In the genomic region with DNA sequence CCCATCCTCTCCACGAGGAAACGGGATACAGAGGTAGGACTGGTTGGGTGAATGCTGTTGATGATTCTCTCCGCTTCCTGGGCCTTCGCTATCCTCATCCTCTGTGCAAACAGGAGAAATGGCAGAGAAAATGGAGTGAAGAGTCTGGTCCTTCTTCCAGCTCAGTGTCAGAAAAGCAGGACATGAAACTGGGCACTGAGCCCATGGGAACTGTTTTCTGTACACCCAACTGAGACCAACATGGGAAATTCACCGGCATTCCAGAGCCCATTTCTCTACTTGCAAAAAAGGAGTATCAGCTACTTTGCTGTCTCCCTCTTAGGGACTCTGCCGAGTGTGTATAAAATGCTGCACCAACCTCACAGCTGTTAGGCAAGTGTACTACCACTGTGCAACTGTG, we compare ENCODE assay signal across 21 mouse cellular contexts.
"Had no signal": no experiment of that assay in that cellular context is flagged by ENCODE, and none has a peak within 500 bp of the region (broad histone marks: within the 10 kb centered on the region; RNA-seq: fewer than 3 reads in every experiment).

No protein-coding gene starts in this region.

- H3K4me3 ChIP-seq: layer of hippocampus, adult 2 months; limb, embryonic 10.5 days; limb, embryonic 13.5 days; liver, embryonic 13.5 days; neural tube, embryonic 12.5 days; neural tube, embryonic 15.5 days; stomach, embryonic 15.5 days had no signal

- H3K27ac ChIP-seq: kidney, postnatal 0 days; layer of hippocampus, adult 2 months; limb, embryonic 10.5 days; limb, embryonic 13.5 days; liver, embryonic 13.5 days; neural tube, embryonic 12.5 days; neural tube, embryonic 15.5 days; stomach, embryonic 15.5 days had no signal

- H3K9me3 ChIP-seq: limb, embryonic 10.5 days; limb, embryonic 13.5 days; liver, embryonic 13.5 days; neural tube, embryonic 12.5 days; neural tube, embryonic 15.5 days; stomach, embryonic 15.5 days had no signal

- DNase-seq: kidney, adult 2 months; kidney, postnatal 25 days; layer of hippocampus, postnatal 36 days; liver, embryonic 13.5 days; lung, adult 2 months; lung, postnatal 14 days; lung, postnatal 4 days; midbrain, embryonic 14.5 days; right cerebral cortex, adult 18-20 months; right cerebral cortex, postnatal 14 days; right cerebral cortex, postnatal 4 days; spleen, adult 18-20 months; thymus, postnatal 25 days had no signal

- H3K4me1 ChIP-seq: limb, embryonic 10.5 days; limb, embryonic 13.5 days; liver, embryonic 13.5 days; neural tube, embryonic 12.5 days; neural tube, embryonic 15.5 days; stomach, embryonic 15.5 days had no signal

- H3K27me3 ChIP-seq: limb, embryonic 13.5 days; liver, embryonic 13.5 days; neural tube, embryonic 12.5 days; neural tube, embryonic 15.5 days; stomach, embryonic 15.5 days had no signal

- H3K9ac ChIP-seq: limb, embryonic 13.5 days; liver, embryonic 13.5 days; neural tube, embryonic 12.5 days; neural tube, embryonic 15.5 days; stomach, embryonic 15.5 days had no signal

- H3K4me2 ChIP-seq: limb, embryonic 13.5 days; liver, embryonic 13.5 days; midbrain, embryonic 11.5 days; neural tube, embryonic 12.5 days; neural tube, embryonic 15.5 days; stomach, embryonic 15.5 days had no signal

- H3K36me3 ChIP-seq: limb, embryonic 10.5 days; limb, embryonic 13.5 days; liver, embryonic 13.5 days; stomach, embryonic 15.5 days had no signal
